Mouse (Mus musculus): Measurements from ENCODE around the gene Prkd3. TPM values are rescaled to one million over a fixed set of nuclear protein-coding genes. Genes with fewer than 3 reads are reported as not detected.
A peak's percentile ranks its signal among the peaks of the same experiment; 100 is the strongest.

Gene Prkd3
- 12.1 and 12.4 TPM in 2 replicates for polyA plus RNA-seq (2012; rRNA removed)

DNA sequence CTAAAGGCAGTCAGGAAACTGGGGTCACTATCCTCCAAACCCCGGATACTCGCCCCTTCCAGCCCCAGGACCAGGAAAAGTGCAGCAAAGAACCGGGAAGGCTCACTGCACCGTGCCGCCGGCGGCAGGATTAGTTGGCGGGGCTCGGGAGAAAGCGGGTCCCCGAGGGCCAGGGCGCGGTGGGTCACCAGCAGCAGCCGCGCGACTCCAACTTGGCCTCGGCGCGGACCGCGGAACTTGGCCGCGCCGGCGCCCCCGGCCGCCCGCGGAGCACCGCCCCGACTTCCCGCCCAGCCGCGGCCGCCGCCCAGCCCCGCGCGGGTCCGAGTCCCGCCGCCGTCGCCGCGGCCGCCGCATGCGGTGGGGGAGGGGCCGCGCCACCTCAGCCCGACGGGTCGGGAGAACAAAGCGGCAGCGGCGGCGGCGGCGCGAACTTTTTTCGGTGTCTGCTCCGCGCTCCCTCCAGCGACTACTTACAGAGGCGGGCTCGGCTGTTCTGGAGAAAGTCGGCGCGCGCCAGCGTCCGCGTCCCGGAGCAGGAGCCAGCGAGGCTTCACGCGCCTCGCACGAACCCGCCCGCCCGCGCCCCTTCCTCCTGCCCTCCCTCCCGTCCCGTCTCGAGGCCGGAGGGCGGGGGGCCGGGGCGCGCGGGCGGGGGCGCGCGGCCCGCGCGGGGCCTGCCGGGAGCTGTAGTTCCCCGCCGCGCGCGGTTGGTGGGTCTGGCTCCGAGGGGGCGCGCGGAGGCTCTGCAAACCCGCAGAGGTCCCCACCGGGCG is at the start of gene Prkd3:
Gene Prkd3, minus strand, starts transcription at position 609 of the 776 bp plus-strand sequence.
- DNase-seq (ENCODE audit: extremely low spot score in 1 of 2, low spot score in 1 of 2): peak in 1 of 2 experiments; percentile 48

DNA sequence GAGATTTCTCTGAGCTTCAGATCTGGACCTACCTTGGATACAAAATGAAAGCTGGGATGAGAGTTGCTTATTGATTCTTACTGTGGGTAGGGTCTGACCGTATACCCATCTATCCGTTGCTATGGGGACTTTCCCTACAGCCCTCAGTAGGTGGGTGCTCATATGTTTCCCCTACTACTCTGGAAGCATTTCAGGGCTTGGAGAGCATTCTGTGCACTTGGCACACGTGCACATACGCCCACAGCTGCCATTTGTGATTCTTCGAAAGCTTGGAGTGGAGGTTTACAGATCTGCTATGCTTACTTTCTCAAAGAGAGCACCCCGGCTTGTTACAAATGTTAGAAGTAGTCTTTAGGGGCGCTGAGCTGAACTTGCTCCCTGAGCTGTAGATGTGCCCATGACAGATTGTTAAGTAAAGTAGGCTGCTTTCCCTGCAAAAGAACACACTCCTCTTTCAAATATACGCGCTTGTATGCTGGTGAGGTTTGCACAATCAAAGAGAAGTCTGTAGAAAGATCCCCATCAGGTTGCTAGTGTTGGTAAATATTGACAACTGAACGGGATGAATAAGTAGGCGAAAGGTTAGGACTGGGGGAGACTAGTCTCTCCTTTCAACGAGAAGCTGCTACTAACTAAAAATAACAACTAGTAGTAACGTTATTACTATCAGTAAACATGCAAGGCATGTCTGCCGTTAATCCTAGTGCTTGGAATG is 49.3 kb upstream of the Prkd3 start:
- DNase-seq (ENCODE audit: extremely low spot score in 1 of 2, low spot score in 1 of 2): peak; percentile 9 to 48

DNA sequence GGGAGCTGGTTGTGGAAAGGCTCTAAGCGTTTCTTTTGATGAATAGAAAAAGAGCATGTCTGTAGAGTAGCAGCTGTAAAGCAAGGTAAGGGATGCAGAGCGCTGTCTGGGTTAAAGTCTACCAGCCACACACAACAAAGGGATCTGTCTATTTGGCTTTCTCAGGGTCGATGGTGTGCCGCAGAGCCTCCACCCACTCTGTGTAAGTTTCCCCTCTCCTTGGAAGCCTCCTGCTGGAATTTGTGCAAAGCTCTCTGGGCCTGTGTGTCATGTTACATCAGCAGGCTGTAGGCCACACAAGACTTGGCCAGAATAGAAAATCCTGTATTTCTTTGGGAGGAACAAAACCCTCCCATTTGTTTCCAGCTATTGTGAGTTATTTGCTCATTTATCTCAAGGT is 48.4 kb upstream of the Prkd3 start:
- no peak for DNase-seq (ENCODE audit: extremely low spot score in 1 of 2, low spot score in 1 of 2)

DNA sequence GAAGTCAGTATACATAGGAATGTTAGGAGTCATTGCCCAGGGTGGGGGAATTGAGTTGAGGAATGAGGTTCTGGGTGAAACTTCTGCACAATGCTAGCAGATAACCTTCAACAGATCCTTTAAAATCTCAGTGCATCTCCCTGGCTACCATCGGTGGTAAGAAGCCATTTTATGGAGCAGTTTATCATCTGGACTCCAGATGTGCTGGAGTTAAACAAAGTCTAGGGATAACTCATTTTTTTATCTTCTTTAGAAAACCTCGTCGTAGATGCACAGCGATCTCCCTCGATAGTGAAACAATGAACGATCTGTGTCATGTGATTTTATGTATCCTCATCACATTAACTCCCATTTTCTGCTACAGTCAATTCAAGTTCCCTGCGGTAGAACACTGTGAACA is 48.0 kb upstream of the Prkd3 start:
- no peak for DNase-seq (ENCODE audit: extremely low spot score in 1 of 2, low spot score in 1 of 2)

DNA sequence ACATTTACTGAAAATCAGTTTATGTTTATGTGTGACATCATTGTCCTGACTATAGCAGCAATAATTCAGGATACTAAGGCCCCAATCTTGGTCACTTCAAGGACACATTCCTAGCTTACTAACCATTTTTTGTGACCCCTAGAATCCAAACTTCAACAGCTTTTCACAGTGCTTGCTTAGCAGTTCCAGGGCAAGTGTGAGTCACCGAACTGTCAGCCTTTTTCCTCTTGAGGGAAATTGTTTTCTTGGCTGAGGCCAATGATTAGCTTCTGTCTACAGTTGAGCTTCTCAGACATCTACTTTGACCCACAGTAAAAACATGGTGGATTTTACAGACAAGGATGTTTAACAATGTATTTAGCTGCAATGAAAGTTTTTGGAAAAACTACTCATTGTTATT is 43.6 kb upstream of the Prkd3 start:
- no peak for DNase-seq (ENCODE audit: extremely low spot score in 1 of 2, low spot score in 1 of 2)

DNA sequence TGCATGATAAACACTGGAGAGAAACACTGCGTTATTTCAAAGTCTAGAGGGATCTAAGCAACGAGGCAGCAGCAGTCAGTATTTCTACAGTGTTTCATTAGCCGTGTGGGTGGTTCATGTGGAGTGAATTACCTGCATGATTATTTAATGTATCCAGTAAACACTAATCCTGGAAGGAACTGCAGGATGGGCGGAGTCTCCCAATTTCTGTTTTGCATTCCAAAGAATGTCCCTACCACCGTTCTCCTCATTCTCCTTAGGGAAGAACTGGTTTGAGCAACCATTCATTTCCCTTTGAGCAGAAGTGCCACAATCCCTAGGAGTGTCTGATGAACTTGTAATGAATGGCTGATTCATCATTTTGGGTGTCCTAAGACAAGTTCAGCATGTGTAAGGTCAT is 39.6 kb upstream of the Prkd3 start:
- no peak for DNase-seq (ENCODE audit: extremely low spot score in 1 of 2, low spot score in 1 of 2)

DNA sequence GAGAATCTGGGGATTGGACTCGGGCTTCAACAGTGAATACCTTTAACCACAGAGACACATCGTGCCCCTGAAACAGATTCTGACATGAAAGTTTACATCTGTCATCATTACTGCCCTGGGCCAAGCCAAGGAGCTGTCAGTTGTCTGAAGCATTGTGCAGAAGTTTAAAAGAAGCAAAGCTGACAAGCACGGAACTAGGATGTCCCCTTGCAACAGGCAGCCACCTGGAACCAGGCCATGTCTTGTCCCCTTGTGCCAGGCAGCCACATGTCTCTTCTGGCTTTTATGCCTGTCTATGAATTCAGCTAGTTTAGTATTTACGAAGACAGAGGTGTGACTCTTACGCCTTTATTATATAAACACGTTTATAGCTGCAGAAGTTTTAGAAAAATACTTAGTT is 37.7 kb upstream of the Prkd3 start:
- no peak for DNase-seq (ENCODE audit: extremely low spot score in 1 of 2, low spot score in 1 of 2)

DNA sequence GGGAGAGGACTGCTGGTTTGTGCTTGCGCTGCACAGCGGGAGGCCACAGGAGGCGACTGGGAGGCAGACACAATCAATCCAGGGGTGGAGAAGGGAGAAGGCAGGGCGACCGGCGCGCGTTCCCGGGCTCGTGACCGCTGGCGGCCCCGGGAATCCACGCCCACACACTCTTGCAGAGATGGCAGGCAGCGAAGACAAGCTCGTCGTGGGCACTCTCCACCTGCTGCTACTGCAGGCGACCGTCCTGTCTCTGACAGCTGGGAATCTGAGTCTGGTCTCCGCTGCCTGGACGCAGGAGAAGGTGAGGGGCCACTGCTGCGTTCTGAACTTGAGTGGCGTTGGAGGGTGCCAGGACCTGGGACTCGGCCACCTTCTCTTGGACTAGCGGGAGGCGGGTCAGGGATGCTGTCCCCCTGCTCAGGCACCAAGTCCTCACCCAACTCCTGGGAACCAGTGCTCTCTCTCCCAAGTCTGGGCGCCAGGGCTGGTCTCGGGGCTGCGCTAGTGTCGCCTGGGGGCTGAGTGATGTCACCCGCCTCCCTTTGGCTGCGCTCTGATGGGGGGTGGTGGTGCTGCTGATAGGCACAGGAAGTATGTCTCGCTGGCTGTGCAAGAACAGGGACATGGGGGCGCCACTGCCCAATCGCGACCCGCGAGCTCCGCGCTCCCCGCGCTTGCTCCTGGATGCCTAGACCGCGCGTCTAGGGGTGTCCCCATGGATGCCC is 31.6 kb upstream of the Prkd3 start:
- peak; percentile 23 to 77 for DNase-seq (ENCODE audit: extremely low spot score in 1 of 2, low spot score in 1 of 2)

DNA sequence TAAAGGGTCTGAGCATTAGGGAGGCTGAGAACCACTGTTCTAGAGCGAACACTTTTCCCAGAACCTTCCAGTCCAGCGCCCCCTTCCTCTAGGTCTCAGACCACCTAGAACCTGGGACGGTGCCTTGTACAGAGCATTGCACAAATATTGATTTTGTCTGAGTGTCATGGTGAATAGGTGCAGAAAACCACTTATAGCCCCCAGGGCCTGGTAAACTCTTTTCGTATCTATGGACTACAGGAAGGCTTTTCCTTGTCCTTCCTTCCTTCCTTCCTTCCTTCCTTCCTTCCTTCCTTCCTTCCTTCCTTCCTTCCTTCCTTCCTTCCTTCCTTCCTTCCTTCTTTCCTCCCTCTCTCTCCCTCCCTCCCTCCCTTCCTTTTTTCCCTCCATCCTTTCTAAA is 31.0 kb upstream of the Prkd3 start, which contains the start of gene Qpct:
Gene Qpct, plus strand, starts transcription at position 301 of the 400 bp plus-strand sequence.
- no peak for DNase-seq (ENCODE audit: extremely low spot score in 1 of 2, low spot score in 1 of 2)

DNA sequence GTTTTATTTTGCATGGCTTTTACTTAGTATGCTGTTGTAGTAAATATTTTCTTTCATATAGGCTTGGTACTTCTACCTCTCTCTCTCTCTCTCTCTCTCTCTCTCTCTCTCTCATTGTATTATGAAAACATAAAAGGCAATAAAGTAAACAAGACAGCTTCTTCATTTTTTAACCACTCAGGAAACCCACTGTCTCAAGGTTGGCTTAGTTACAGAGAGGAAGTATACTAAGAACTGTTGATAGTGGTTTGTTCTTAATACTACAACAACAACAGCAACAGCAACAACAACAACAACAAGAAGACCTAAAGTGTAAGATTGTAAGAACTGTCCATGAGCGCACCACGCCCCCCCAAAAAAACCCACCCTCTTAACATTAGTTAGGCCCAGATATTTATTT is 23.1 kb upstream of the Prkd3 start:
- no peak for DNase-seq (ENCODE audit: extremely low spot score in 1 of 2, low spot score in 1 of 2)

DNA sequence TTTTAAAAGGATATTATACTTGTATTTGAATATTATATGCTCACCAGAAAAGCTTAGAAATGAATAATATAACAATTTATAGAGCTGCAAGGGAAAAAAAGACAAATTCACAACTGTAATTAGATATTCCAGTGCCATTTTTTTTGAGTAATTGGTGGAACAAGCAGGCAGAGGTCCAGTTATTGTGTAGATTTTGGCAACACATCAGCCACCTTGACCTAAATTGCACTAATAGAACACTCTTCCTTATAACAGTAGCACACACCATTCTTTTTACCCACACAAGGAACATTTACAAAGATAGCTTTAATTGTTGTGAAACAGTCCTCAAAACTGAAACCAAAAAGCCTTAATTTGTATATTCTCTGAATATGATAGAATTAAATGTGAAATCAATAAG is 19.0 kb upstream of the Prkd3 start:
- DNase-seq (ENCODE audit: extremely low spot score in 1 of 2, low spot score in 1 of 2): no peak

DNA sequence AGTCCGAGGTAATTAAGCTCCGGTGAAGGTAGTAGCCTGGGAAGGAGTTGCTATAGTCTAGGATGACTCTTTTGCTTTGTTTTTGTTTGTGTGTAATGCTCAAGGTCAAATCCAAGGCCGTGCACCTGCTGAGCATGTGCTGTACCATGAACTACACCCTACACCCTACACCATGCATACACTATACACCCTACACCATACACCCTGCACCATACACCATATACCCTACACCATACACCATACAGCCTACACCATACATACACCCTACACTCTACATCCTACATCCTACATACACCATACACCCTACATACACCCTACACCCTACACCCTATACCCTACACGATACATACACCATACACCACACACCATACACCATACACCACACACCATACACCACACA is 12.2 kb upstream of the Prkd3 start:
- no peak for DNase-seq (ENCODE audit: extremely low spot score in 1 of 2, low spot score in 1 of 2)

DNA sequence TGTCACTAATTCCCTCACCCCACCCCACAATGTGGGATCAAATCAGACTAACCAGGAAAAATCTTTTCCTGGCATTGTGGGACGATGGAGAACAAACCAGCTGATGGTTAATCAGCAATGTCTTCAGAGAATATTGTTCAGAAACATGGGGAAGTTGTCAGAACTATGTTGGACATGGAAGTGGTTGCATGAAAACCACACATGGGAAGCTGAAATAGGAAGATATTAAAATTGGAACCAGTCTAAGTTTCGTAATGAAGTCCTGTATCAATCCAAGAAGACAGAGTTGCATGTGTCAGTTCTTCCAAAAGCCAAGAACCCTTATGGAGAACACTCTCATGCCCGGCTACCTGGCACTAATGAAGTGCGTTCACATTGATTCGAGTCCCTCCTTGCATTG is 11.0 kb upstream of the Prkd3 start:
- no peak for DNase-seq (ENCODE audit: extremely low spot score in 1 of 2, low spot score in 1 of 2)

DNA sequence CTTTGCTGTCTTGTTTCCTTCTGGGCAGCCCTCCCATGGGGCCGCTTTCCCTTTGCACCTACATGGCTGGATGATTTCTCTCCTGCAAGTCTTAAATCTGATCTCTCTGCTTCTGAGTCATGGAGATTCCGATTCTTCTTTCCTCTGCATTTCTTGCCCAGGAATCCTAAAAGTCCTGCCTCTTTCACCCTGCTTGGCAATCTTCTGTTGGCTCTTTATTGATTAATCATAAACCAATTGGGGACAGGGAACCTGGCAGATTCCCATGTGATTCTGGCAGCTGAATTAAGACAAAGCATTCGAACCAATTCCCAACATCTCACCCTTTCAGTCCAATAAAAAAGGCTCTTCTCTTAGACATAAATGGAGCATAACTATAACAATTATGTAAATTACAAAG is 8.6 kb upstream of the Prkd3 start:
- no peak for DNase-seq (ENCODE audit: extremely low spot score in 1 of 2, low spot score in 1 of 2)

DNA sequence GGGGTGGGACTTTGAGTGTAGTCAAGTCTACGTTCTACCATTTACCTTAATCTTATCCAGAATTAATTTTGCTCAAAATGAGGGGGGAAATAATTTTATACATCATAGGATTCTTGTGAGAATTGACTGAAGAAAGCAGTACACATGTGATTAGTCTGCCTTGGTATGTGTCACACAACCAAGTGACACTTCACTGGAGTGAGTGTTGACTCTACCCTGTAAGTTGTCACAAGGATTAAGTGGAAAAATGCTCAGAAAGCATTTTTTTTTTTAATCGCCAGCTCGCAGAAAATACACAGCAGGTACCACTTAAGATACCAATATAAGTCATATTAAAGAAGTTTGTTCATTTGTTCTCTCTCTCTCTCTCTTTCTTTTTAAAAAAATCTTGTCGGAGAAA is 3.9 kb upstream of the Prkd3 start:
- no peak for DNase-seq (ENCODE audit: extremely low spot score in 1 of 2, low spot score in 1 of 2)

DNA sequence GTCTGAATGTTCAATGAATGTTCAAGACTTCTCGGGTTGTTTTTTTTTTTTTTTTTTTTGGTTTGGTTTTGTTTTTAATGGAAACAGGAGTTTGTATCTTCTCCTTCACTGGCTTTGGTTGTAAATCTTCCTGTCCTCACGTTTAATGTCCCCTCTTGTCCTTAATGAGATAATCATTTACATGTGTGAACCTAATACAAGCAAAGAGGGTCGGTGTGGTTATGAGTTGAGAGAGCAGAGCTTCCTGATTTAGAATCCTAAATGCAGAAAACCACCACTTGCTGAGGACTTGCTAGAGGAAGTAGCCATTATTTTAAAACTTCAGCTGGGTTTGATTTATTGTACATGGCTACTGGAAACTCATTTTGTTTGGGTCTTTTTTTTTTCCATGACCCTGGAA is 2.1 kb upstream of the Prkd3 start:
- no peak for DNase-seq (ENCODE audit: extremely low spot score in 1 of 2, low spot score in 1 of 2)

DNA sequence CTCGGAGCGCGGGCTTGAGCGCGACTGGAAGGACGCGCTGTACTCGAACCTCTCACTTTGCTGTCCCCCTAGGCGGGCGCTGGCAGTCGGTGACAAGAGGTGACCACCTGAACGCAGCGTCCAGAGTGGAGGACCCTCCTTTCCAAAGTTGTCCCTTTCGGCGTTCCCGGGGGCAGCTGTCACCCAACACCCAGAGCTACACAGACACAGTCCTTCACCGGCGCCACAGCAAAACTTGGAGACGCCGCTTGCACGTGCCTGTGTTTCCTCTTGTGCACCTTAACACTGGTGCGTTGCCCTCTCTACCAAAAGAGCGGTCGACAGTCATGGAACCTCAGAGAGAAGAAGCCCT is 344 bp upstream of the Prkd3 start:
- DNase-seq (ENCODE audit: extremely low spot score in 1 of 2, low spot score in 1 of 2): peak in 1 of 2 experiments; percentile 2

DNA sequence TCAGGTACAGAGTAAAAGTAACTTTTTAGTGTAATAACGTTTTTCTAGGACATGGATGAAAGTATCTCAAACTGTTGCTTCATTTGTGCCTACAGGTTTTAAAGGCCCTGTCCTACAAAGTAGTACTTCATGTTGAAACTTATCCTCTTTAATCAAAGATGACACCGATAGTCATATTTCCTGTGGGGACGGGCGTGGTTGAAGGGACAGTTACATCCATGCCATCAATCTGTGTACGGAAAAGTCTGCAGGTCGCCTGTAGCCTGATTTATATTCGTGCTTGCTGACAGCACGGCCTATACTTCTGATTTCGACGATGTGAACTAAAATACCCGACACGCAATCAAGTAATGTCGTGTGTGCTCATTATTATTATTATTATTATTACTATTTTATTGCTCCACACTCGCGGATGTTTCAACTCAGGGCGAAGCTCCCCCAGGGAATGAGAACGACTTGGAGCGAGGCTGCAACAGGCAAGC is 849 bp downstream of the Prkd3 start:
- no peak for DNase-seq (ENCODE audit: extremely low spot score in 1 of 2, low spot score in 1 of 2)

DNA sequence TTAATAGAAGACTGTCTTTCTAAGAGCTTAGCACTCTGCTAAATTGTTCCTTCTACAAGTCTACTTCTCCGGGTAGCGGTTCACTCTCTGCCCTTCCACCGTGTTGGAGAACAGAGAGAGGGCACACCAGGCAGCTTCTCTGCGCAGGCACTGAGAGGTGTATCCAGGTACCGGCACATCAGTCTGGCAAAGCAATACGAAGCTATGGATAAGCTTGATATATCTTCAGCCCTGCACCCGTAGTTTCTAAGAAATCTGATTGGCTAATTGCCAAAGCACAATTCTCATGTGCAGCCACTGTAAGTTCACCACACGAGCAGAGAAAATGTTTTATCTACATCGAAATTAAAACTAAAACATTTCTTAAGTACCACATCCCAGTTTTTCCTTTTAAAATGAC is 2.2 kb downstream of the Prkd3 start:
- DNase-seq (ENCODE audit: extremely low spot score in 1 of 2, low spot score in 1 of 2): no peak

DNA sequence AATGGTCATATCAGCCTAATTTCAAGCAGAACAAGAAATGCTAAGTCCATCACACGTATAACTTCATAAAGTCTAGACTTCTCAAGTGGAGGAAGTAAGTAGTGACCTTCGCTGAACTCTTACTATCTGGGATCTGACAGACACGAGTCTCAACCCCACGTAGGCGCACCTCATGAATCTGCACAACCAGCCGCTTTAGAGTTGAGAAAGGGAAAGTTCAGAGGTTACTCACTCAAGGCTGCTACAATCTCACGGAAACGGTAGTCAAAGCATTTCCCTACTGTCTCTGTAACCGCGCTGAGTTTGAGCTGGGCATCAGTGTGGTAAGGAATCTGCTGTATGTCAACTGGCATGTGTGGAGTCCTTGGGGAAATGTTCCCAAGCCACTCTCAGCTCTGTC is 4.8 kb downstream of the Prkd3 start:
- DNase-seq (ENCODE audit: extremely low spot score in 1 of 2, low spot score in 1 of 2): no peak

DNA sequence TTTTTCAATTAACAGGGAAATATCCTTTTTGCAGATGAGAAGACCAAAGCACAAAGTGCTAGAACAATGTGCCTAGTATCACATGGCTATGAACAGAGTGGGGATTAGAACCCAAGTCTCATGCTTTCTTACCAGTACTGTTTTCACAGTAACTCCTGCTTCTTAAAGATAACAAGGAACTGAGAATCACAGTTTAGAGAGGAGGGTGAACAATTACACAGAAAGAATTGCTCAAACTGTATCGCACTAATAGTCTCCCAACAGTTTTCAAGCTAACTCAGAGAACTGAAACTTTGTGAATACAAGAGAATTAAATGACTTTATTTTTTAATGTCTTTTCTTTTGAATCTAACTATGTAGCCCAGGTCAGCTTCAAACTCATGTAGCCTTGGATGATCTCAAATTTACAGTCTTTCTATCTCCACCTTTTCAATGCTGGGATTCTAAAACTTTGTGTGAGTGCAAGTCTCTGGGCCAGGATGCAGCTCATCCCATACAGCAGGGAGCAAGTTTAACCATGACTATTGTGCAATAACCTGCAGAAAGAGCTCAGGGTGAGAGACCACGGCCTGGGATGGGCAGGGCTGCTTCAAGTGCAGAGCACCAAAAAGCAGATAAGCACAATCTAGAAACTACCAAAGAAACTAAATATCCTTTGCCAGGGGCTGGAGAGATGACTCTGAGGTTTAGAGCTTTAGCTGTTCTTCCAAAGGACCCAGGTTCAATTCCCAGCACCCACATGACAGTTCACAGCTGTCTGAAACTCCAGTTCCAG is 5.5 kb downstream of the Prkd3 start:
- no peak for DNase-seq (ENCODE audit: extremely low spot score in 1 of 2, low spot score in 1 of 2)

All from frontal cortex, adult 2 months (tissue).